ENCODE assay signal across 8 mouse cellular contexts in genomic region chr5:120710826-120711248, GRCm38 (mm10). TPM values are rescaled to one million over a fixed set of nuclear protein-coding genes. Genes with fewer than 3 reads are reported as not detected.
DNase-seq lines count a peak whose midpoint lies in the region; ATAC-seq and TF ChIP-seq lines count a peak whose summit lies in the region.

No protein-coding gene starts in this region.

- H3K27me3 ChIP-seq in heart, embryonic 14.5 days (ENCODE audit: control insufficient read depth, insufficient read depth, low read length), result peaks cover 85% of the 10 kb centered on the region
- H3K27me3 ChIP-seq in E14TG2a.4 (ENCODE audit: insufficient read depth, low read length), result peaks cover 67% of the 10 kb centered on the region
- peaks cover 66% of the 10 kb centered on the region for H3K27me3 ChIP-seq in embryonic facial prominence, embryonic 15.5 days
- peaks cover 98% of the 10 kb centered on the region for H3K27me3 ChIP-seq in limb, embryonic 12.5 days
- peaks cover 52% of the 10 kb centered on the region for H3K27me3 ChIP-seq in stomach, embryonic 15.5 days (replicated peaks)

- H3K4me2 ChIP-seq in heart, embryonic 14.5 days (ENCODE audit: low read length), result peak overlapping the region; percentile 60
- H3K4me2 ChIP-seq in embryonic facial prominence, embryonic 15.5 days (replicated peaks), result peak overlapping the region; percentile 87
- H3K4me2 ChIP-seq in limb, embryonic 12.5 days, result peak overlapping the region; percentile 94
- H3K4me2 ChIP-seq in stomach, embryonic 15.5 days, result peak overlapping the region; percentile 81

- H3K4me3 ChIP-seq in heart, embryonic 14.5 days (ENCODE audit: control insufficient read depth in 1 of 2, insufficient read depth in 1 of 2, low read depth in 1 of 2, low read length in 2 of 2), result peak overlapping the region; percentile 30 to 34
- H3K4me3 ChIP-seq in E14TG2a.4 (replicated peaks; ENCODE audit: low read length), result peak overlapping the region; percentile 76
- peak overlapping the region; percentile 50 for H3K4me3 ChIP-seq in embryonic facial prominence, embryonic 15.5 days (replicated peaks)
- H3K4me3 ChIP-seq in limb, embryonic 12.5 days (replicated peaks), result peak overlapping the region; percentile 57
- peak overlapping the region; percentile 47 for H3K4me3 ChIP-seq in stomach, embryonic 15.5 days (replicated peaks)

- no peak for TF ChIP-seq CTCF in E14TG2a.4 (conservative IDR thresholded peaks at IDR 0.05; ENCODE audit: low read length)

- DNase-seq in heart, adult 8-10 months (ENCODE audit: low spot score), result no peak
- DNase-seq in kidney, adult 9 months, result no peak
- DNase-seq in ovary, postnatal 14 days (ENCODE audit: low spot score), result no peak

- no peak for ATAC-seq in heart, embryonic 14.5 days (ENCODE audit: insufficient number of reproducible peaks, insufficient read depth, low FRiP score, low read depth)
- ATAC-seq in embryonic facial prominence, embryonic 15.5 days (ENCODE audit: insufficient number of reproducible peaks, low FRiP score, low TSS enrichment, low read depth), result no peak
- no peak for ATAC-seq in limb, embryonic 12.5 days (ENCODE audit: insufficient number of reproducible peaks, insufficient read depth, low FRiP score, low TSS enrichment, low read depth)
- ATAC-seq in stomach, embryonic 15.5 days (ENCODE audit: insufficient read depth, low FRiP score, low read depth), result no peak; the same call in 1 of the 2 replicates

- no peak overlapping the region for H3K27ac ChIP-seq in heart, embryonic 14.5 days (replicated peaks in 1 of 2; ENCODE audit: control insufficient read depth in 1 of 2, insufficient read depth in 1 of 2, low read depth in 2 of 2, low read length in 2 of 2)
- no peak overlapping the region for H3K27ac ChIP-seq in embryonic facial prominence, embryonic 15.5 days (replicated peaks)
- H3K27ac ChIP-seq in limb, embryonic 12.5 days, result no peak overlapping the region
- no peak overlapping the region for H3K27ac ChIP-seq in stomach, embryonic 15.5 days

- no peaks in the 10 kb centered on the region for H3K9me3 ChIP-seq in heart, embryonic 14.5 days (ENCODE audit: control insufficient read depth, low read length)
- H3K9me3 ChIP-seq in E14TG2a.4 (ENCODE audit: low read length), result no peaks in the 10 kb centered on the region
- H3K9me3 ChIP-seq in embryonic facial prominence, embryonic 15.5 days (replicated peaks), result no peaks in the 10 kb centered on the region
- H3K9me3 ChIP-seq in limb, embryonic 12.5 days, result no peaks in the 10 kb centered on the region
- no peaks in the 10 kb centered on the region for H3K9me3 ChIP-seq in stomach, embryonic 15.5 days

- H3K4me1 ChIP-seq in heart, embryonic 14.5 days (ENCODE audit: control insufficient read depth in 2 of 2, insufficient read depth in 2 of 2, low read length in 2 of 2), result peaks cover 5 to 17% of the 10 kb centered on the region in 2 experiments; a peak in 2 of 4 replicates
- H3K4me1 ChIP-seq in E14TG2a.4 (replicated peaks; ENCODE audit: low read depth, low read length), result peaks cover 62% of the 10 kb centered on the region
- peaks cover 24% of the 10 kb centered on the region for H3K4me1 ChIP-seq in embryonic facial prominence, embryonic 15.5 days
- peaks cover 25% of the 10 kb centered on the region for H3K4me1 ChIP-seq in limb, embryonic 12.5 days (replicated peaks)
- H3K4me1 ChIP-seq in stomach, embryonic 15.5 days, result peaks cover 19% of the 10 kb centered on the region

- 2% methylated on average over 25 of the region's 34 CpGs for WGBS in heart, embryonic 14.5 days
- WGBS in embryonic facial prominence, embryonic 15.5 days, result under 1% methylated on average over 31 of the region's 34 CpGs
- 1% methylated on average over 30 of the region's 34 CpGs for WGBS in limb, embryonic 12.5 days
- WGBS in stomach, embryonic 15.5 days, result 1% methylated on average over 33 of the region's 34 CpGs

- H3K9ac ChIP-seq in heart, embryonic 14.5 days (ENCODE audit: low read length), result peak overlapping the region; percentile 53; the same call in 1 of the 2 replicates
- peak overlapping the region; percentile 28 for H3K9ac ChIP-seq in embryonic facial prominence, embryonic 15.5 days
- peak overlapping the region; percentile 66 for H3K9ac ChIP-seq in limb, embryonic 12.5 days (replicated peaks)
- peak overlapping the region; percentile 29; the same call in 1 of the 2 replicates for H3K9ac ChIP-seq in stomach, embryonic 15.5 days

- H3K36me3 ChIP-seq in heart, embryonic 14.5 days (ENCODE audit: control insufficient read depth, insufficient read depth, low read length), result no peaks in the 10 kb centered on the region
- no peaks in the 10 kb centered on the region for H3K36me3 ChIP-seq in E14TG2a.4 (ENCODE audit: insufficient read depth, low read length)
- no peaks in the 10 kb centered on the region for H3K36me3 ChIP-seq in embryonic facial prominence, embryonic 15.5 days
- no peaks in the 10 kb centered on the region for H3K36me3 ChIP-seq in limb, embryonic 12.5 days
- no peaks in the 10 kb centered on the region for H3K36me3 ChIP-seq in stomach, embryonic 15.5 days

RNA-seq across cellular contexts. Expression of gene Dtx1, which starts 0.9 kb away (rescaled TPM):
- polyA plus RNA-seq in heart, embryonic 14.5 days (2014; fragmentation: Nextera tagmentation; extraction: Ambion mirVana), result 0.27 and 0.54 TPM in 2 replicates
- total RNA-seq in heart, adult 8-10 months (2022), result 1 to 10 TPM; 1.7 to 2.0 (median 1.9) TPM
- polyA plus RNA-seq in embryonic facial prominence, embryonic 15.5 days (2015; fragmentation: Nextera tagmentation; extraction: Ambion mirVana), result 6.2 and 7.7 TPM in 2 replicates
- polyA plus RNA-seq in limb, embryonic 12.5 days (2016; fragmentation: Nextera tagmentation; extraction: Ambion mirVana), result 6.8 and 7.5 TPM in 2 replicates
- 5.2 and 5.6 TPM in 2 replicates for polyA plus RNA-seq in stomach, embryonic 15.5 days (2015; fragmentation: Nextera tagmentation; extraction: Ambion mirVana)

RNA-seq across cellular contexts. Expression of gene Oas2, which starts 38.8 kb away (rescaled TPM):
- 0.43 and 0.58 TPM in 2 replicates for polyA plus RNA-seq in heart, embryonic 14.5 days (2014; fragmentation: Nextera tagmentation; extraction: Ambion mirVana)
- 1 to 10 TPM in 1 of 4 experiments, under 1 TPM in 3; 0.62 to 1.0 (median 0.83) TPM for total RNA-seq in heart, adult 8-10 months (2022)
- polyA plus RNA-seq in embryonic facial prominence, embryonic 15.5 days (2015; fragmentation: Nextera tagmentation; extraction: Ambion mirVana), result 0.72 and 1.3 TPM in 2 replicates
- polyA plus RNA-seq in limb, embryonic 12.5 days (2016; fragmentation: Nextera tagmentation; extraction: Ambion mirVana), result 0.15 and 0.19 TPM in 2 replicates
- 0.46 and 0.51 TPM in 2 replicates for polyA plus RNA-seq in stomach, embryonic 15.5 days (2015; fragmentation: Nextera tagmentation; extraction: Ambion mirVana)
